Comparison of ENCODE assay signal across 8 mouse cellular contexts in the genomic region with DNA sequence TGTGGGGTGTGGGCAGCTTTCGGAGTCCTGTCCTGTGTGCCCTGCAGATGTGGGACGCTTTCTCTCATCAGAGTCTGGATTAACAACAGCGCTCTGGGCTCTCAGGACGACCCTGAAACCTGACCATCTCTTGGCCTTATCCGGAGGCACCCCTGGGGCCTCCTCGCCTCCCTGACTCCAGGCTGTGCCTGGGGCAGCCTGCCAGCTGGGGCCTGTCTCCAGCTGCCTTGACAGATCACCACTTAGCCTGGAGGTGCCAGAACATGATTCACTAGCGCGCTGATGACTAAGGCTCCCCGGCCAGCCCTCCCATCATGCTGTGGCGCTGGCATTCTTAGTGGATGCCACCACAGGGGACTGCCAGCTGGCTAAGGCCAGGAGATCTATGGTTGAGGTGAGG. TPM values are rescaled to one million over a fixed set of nuclear protein-coding genes. Genes with fewer than 3 reads are reported as not detected.
DNase-seq lines count a peak whose midpoint lies in the region; ATAC-seq lines count a peak whose summit lies in the region.

No protein-coding gene starts in this region.

- peak overlapping the region; percentile 33 for H3K4me2 ChIP-seq in heart, embryonic 13.5 days
- H3K4me2 ChIP-seq in kidney, embryonic 16.5 days (replicated peaks; ENCODE audit: low read depth, low read length): no peak overlapping the region
- H3K4me2 ChIP-seq in limb, embryonic 13.5 days (replicated peaks): 0 out of 2 replicates have a peak overlapping the region, but pooled peaks have one; percentile 14
- no peak overlapping the region for H3K4me2 ChIP-seq in neural tube, embryonic 13.5 days

- peak overlapping the region; percentile 65 for H3K27ac ChIP-seq in embryonic facial prominence, embryonic 10.5 days (replicated peaks)
- peak overlapping the region; percentile 89 for H3K27ac ChIP-seq in heart, embryonic 13.5 days (replicated peaks)
- H3K27ac ChIP-seq in kidney, embryonic 16.5 days (ENCODE audit: low read length): peak overlapping the region; percentile 90
- H3K27ac ChIP-seq in limb, embryonic 13.5 days: no peak overlapping the region; the same call in 1 of the 2 replicates
- H3K27ac ChIP-seq in neural tube, embryonic 13.5 days (replicated peaks): peak overlapping the region; percentile 52; the same call in 1 of the 2 replicates

- peaks cover 56% of the 10 kb centered on the region for H3K4me1 ChIP-seq in embryonic facial prominence, embryonic 10.5 days
- H3K4me1 ChIP-seq in heart, embryonic 13.5 days: peaks cover 71% of the 10 kb centered on the region
- H3K4me1 ChIP-seq in kidney, embryonic 16.5 days (ENCODE audit: insufficient read depth, low read length): peaks cover 51% of the 10 kb centered on the region
- peaks cover 41% of the 10 kb centered on the region for H3K4me1 ChIP-seq in limb, embryonic 13.5 days
- peaks cover 38% of the 10 kb centered on the region for H3K4me1 ChIP-seq in neural tube, embryonic 13.5 days (replicated peaks)

- ATAC-seq in heart, embryonic 13.5 days (ENCODE audit: extremely low read depth, insufficient number of reproducible peaks, low FRiP score, low TSS enrichment): peak; percentile 77
- peak; percentile 89 for ATAC-seq in kidney, embryonic 16.5 days (ENCODE audit: low FRiP score, low TSS enrichment)
- peak; percentile 85 for ATAC-seq in limb, embryonic 13.5 days (ENCODE audit: low FRiP score, low read depth)
- ATAC-seq in neural tube, embryonic 13.5 days (ENCODE audit: low read depth): peak; percentile 76

- peak overlapping the region; percentile 37; the same call in 1 of the 2 replicates for H3K9ac ChIP-seq in heart, embryonic 13.5 days
- H3K9ac ChIP-seq in kidney, embryonic 16.5 days (replicated peaks; ENCODE audit: low read length): 0 out of 2 replicates have a peak overlapping the region, but pooled peaks have one; percentile 36
- H3K9ac ChIP-seq in limb, embryonic 13.5 days: no peak overlapping the region
- H3K9ac ChIP-seq in neural tube, embryonic 13.5 days: no peak overlapping the region

- H3K4me3 ChIP-seq in embryonic facial prominence, embryonic 10.5 days: 0 out of 2 replicates have a peak overlapping the region, but pooled peaks have one; percentile 8
- H3K4me3 ChIP-seq in heart, embryonic 13.5 days: no peak overlapping the region
- no peak overlapping the region for H3K4me3 ChIP-seq in kidney, embryonic 16.5 days (ENCODE audit: low read length)
- no peak overlapping the region for H3K4me3 ChIP-seq in limb, embryonic 13.5 days
- H3K4me3 ChIP-seq in neural tube, embryonic 13.5 days: no peak overlapping the region

- peak; percentile 90 for DNase-seq in adrenal gland, adult 8-10 months
- DNase-seq in embryonic facial prominence, embryonic 10.5 days (ENCODE audit: low spot score): peak; percentile 64
- peak; percentile 91 to 92 for DNase-seq in urinary bladder, postnatal 36 days (ENCODE audit: low spot score in 2 of 2)
- DNase-seq in cerebellum, adult 9-10 months: no peak

- H3K27me3 ChIP-seq in embryonic facial prominence, embryonic 10.5 days (replicated peaks; ENCODE audit: low read depth, poor library complexity, severe bottlenecking): no peaks in the 10 kb centered on the region
- H3K27me3 ChIP-seq in heart, embryonic 13.5 days (replicated peaks): no peaks in the 10 kb centered on the region
- H3K27me3 ChIP-seq in kidney, embryonic 16.5 days (ENCODE audit: insufficient read depth, low read length): no peaks in the 10 kb centered on the region
- H3K27me3 ChIP-seq in limb, embryonic 13.5 days: no peaks in the 10 kb centered on the region
- H3K27me3 ChIP-seq in neural tube, embryonic 13.5 days: no peaks in the 10 kb centered on the region

- H3K36me3 ChIP-seq in embryonic facial prominence, embryonic 10.5 days (replicated peaks): no peaks in the 10 kb centered on the region
- no peaks in the 10 kb centered on the region for H3K36me3 ChIP-seq in heart, embryonic 13.5 days
- no peaks in the 10 kb centered on the region for H3K36me3 ChIP-seq in kidney, embryonic 16.5 days (ENCODE audit: insufficient read depth, low read length)
- no peaks in the 10 kb centered on the region for H3K36me3 ChIP-seq in limb, embryonic 13.5 days
- H3K36me3 ChIP-seq in neural tube, embryonic 13.5 days: no peaks in the 10 kb centered on the region

- WGBS in embryonic facial prominence, embryonic 10.5 days: 37% methylated on average over 10 of the region's 10 CpGs
- WGBS in heart, embryonic 13.5 days: 13% methylated on average over 10 of the region's 10 CpGs
- 12% methylated on average over 10 of the region's 10 CpGs for WGBS in kidney, embryonic 16.5 days
- 8% methylated on average over 10 of the region's 10 CpGs for WGBS in limb, embryonic 13.5 days
- 19% methylated on average over 10 of the region's 10 CpGs for WGBS in neural tube, embryonic 13.5 days

- no peaks in the 10 kb centered on the region for H3K9me3 ChIP-seq in embryonic facial prominence, embryonic 10.5 days
- no peaks in the 10 kb centered on the region for H3K9me3 ChIP-seq in heart, embryonic 13.5 days
- H3K9me3 ChIP-seq in kidney, embryonic 16.5 days (ENCODE audit: low read length): no peaks in the 10 kb centered on the region
- no peaks in the 10 kb centered on the region for H3K9me3 ChIP-seq in limb, embryonic 13.5 days
- H3K9me3 ChIP-seq in neural tube, embryonic 13.5 days: no peaks in the 10 kb centered on the region

RNA-seq across cellular contexts. Expression of gene Sik1, which starts 37.1 kb away (rescaled TPM):
- total RNA-seq in adrenal gland, adult 8-10 months (2022): 100 to 1,000 TPM in 1 of 4 experiments, 10 to 100 TPM in 2, 1 to 10 TPM in 1; 8.6 to 127 (median 15.7) TPM
- 12.7 and 15.5 TPM in 2 replicates for polyA plus RNA-seq in embryonic facial prominence, embryonic 10.5 days (2016; fragmentation: Nextera tagmentation; extraction: Ambion mirVana)
- polyA plus RNA-seq in heart, embryonic 13.5 days (2015; fragmentation: Nextera tagmentation; extraction: Ambion mirVana): 17.2 and 17.6 TPM in 2 replicates
- 16.5 and 17.8 TPM in 2 replicates for polyA plus RNA-seq in kidney, embryonic 16.5 days (2015; fragmentation: Nextera tagmentation; extraction: Ambion mirVana)
- 13.1 and 14.3 TPM in 2 replicates for polyA plus RNA-seq in limb, embryonic 13.5 days (2015; fragmentation: Nextera tagmentation; extraction: Ambion mirVana)
- polyA plus RNA-seq in neural tube, embryonic 13.5 days (2015; fragmentation: Nextera tagmentation; extraction: Ambion mirVana): 17.0 and 20.1 TPM in 2 replicates

Comparison
In these comparisons a context has a peak if more than half of its experiments do, and no peak if none do; other contexts are left out.
1. H3K4me2 ChIP-seq: peak in heart, embryonic 13.5 days (single experiment) and limb, embryonic 13.5 days (single experiment); none in kidney, embryonic 16.5 days (single experiment) and neural tube, embryonic 13.5 days (single experiment).
2. H3K9ac ChIP-seq: peak in heart, embryonic 13.5 days (single experiment) and kidney, embryonic 16.5 days (single experiment); none in limb, embryonic 13.5 days (single experiment) and neural tube, embryonic 13.5 days (single experiment).
3. Peak in every context shown above with its lines, with median percentiles within 50 percentile points of each other: ATAC-seq.